Mouse (Mus musculus): Measurements from ENCODE around the gene Soat2. TPM values are rescaled to one million over a fixed set of nuclear protein-coding genes. Genes with fewer than 3 reads are reported as not detected.

The Soat2 gene
- polyA plus RNA-seq (2015; fragmentation: Nextera tagmentation; extraction: Ambion mirVana) = 0.21 TPM in 1 of 2 replicates, not detected in the other

DNA sequence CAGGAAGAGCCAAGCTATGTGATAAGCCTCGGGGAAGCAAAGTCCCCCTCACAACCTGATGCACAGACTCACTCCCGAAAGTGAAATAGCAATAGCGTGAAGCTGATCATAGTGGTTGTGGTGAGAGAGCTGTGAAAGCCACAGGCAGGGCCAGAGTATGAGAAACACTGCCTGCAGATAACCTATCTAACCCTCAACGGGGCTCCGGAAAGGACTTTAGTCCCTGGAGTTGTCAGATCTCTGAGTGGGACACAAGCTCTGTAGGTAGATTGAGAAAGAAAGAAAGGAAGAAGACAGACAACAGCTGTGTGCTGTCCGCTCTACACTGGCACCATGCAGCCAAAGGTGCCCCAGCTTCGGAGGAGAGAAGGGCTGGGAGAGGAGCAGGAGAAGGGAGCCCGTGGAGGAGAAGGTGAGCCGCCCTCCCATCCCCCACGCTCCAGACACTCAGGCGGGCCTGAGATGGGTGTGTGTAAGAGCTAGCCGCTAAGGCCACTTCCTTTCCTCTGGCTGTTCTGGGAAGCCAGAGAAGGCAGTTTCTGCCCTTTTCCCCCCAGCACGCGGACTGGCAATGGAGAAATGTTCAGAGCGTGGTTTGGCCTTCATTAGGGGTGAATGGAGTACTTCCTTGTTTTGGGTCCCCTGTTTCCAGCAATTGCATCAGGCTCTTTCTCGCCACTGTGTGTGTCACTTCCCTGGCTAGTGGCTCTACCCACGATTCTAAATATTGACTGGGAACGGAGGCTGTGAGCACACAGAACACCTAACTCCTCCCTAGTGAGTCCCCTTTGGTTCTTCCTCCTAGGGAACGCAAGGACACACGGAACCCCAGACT is at the start of gene Soat2:
Soat2 (plus strand) TSS at position 226 of the 835 bp plus-strand sequence.

GRCm38 (mm10) chr15:102136129-102136758 is 14.1 kb upstream of the Soat2 start, which contains the start of gene Spryd3:
Spryd3 (minus strand) TSS chr15:102136234.

GRCm38 (mm10) chr15:102144274-102144711 is 6.0 kb upstream of the Soat2 start, which contains the start of gene Igfbp6:
Igfbp6 (plus strand) TSS chr15:102144362.

GRCm38 (mm10) chr15:102202971-102203834 is 52.9 kb downstream of the Soat2 start, which contains the start of gene Zfp740:
Zfp740 (plus strand) TSS chr15:102203249.

DNA sequence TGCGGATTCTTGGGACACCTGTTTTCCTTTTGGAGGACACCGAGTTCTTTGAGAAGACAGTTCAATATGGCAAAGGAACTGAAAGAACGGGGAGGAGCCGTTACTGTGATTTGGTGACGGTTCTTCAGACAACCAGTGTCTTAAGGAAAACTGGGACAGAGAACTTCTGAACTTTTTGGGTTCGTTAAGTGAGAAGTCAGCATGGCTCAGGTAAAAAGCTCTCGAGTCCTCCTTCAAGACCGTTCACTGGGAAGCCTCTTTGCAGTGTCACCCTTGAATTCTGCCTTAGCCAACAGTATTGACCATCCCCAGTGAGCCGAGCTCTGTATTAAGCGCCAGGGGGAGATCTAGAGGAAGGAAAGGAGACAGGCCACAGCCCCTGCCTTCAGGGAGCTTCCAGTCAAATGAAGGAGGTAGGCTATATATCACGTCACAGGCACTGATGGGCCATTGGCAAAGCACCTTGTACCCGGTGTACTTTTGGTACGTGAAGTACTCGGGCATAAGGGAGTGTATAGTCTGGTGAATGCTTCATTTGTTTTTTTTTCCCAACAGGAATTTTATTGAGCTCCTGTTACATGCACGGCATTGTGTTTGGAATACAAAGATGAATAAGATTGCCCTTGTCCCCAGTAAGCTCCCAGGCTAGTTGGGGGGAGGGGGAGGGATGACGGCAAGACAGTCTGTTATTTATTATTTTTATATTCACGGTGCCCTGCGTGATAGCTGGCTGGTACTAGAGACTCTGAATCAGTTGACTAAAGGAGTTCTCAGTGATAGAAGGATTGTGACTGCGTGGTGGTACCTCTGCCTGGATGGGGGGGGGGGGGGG is 54.6 kb downstream of the Soat2 start, which contains the start of gene Csad:
Csad (minus strand) TSS at position 51 of the 832 bp plus-strand sequence.

Other genes with a start within 250 kb of the Soat2 start
- not detected in 2 replicates for gene Krt4, start 225.8 kb upstream of the Soat2 start, polyA plus RNA-seq (2015; fragmentation: Nextera tagmentation; extraction: Ambion mirVana)
- 0.28 and 0.32 TPM in 2 replicates for gene Krt79, start 210.2 kb upstream of the Soat2 start, polyA plus RNA-seq (2015; fragmentation: Nextera tagmentation; extraction: Ambion mirVana)
- gene Krt78, start 196.2 kb upstream of the Soat2 start, polyA plus RNA-seq (2015; fragmentation: Nextera tagmentation; extraction: Ambion mirVana) = not detected in 2 replicates
- gene Krt8, start 146.0 kb upstream of the Soat2 start, polyA plus RNA-seq (2015; fragmentation: Nextera tagmentation; extraction: Ambion mirVana) = 0.45 and 0.87 TPM in 2 replicates
- 1.4 and 1.9 TPM in 2 replicates for gene Krt18, start 122.3 kb upstream of the Soat2 start, polyA plus RNA-seq (2015; fragmentation: Nextera tagmentation; extraction: Ambion mirVana)
- 57.5 and 60.8 TPM in 2 replicates for gene Eif4b, start 76.8 kb upstream of the Soat2 start, polyA plus RNA-seq (2015; fragmentation: Nextera tagmentation; extraction: Ambion mirVana)
- 8.8 and 10.3 TPM in 2 replicates for gene Tns2, start 50.1 kb upstream of the Soat2 start, polyA plus RNA-seq (2015; fragmentation: Nextera tagmentation; extraction: Ambion mirVana)
- gene Spryd3, start 14.3 kb upstream of the Soat2 start, polyA plus RNA-seq (2015; fragmentation: Nextera tagmentation; extraction: Ambion mirVana) = 107 and 114 TPM in 2 replicates
- 21.1 and 33.5 TPM in 2 replicates for gene Igfbp6, start 6.2 kb upstream of the Soat2 start, polyA plus RNA-seq (2015; fragmentation: Nextera tagmentation; extraction: Ambion mirVana)
- gene Zfp740, start 52.7 kb downstream of the Soat2 start, polyA plus RNA-seq (2015; fragmentation: Nextera tagmentation; extraction: Ambion mirVana) = 27.4 and 27.5 TPM in 2 replicates
- 44.0 and 46.0 TPM in 2 replicates for gene Csad, start 54.2 kb downstream of the Soat2 start, polyA plus RNA-seq (2015; fragmentation: Nextera tagmentation; extraction: Ambion mirVana)
- gene Itgb7, start 81.4 kb downstream of the Soat2 start, polyA plus RNA-seq (2015; fragmentation: Nextera tagmentation; extraction: Ambion mirVana) = 1.0 and 2.9 TPM in 2 replicates
- 7.1 and 7.7 TPM in 2 replicates for gene Rarg, start 107.0 kb downstream of the Soat2 start, polyA plus RNA-seq (2015; fragmentation: Nextera tagmentation; extraction: Ambion mirVana)
- 0.06 and 0.10 TPM in 2 replicates for gene Gm9918, start 120.0 kb downstream of the Soat2 start, polyA plus RNA-seq (2015; fragmentation: Nextera tagmentation; extraction: Ambion mirVana)
- gene Mfsd5, start 128.9 kb downstream of the Soat2 start, polyA plus RNA-seq (2015; fragmentation: Nextera tagmentation; extraction: Ambion mirVana) = 67.6 and 67.7 TPM in 2 replicates
- gene Espl1, start 145.7 kb downstream of the Soat2 start, polyA plus RNA-seq (2015; fragmentation: Nextera tagmentation; extraction: Ambion mirVana) = 1.8 and 2.0 TPM in 2 replicates
- 546 and 574 TPM in 2 replicates for gene Pfdn5, start 175.6 kb downstream of the Soat2 start, polyA plus RNA-seq (2015; fragmentation: Nextera tagmentation; extraction: Ambion mirVana)
- gene Myg1, start 181.2 kb downstream of the Soat2 start, polyA plus RNA-seq (2015; fragmentation: Nextera tagmentation; extraction: Ambion mirVana) = 69.0 and 80.3 TPM in 2 replicates
- gene Aaas, start 200.2 kb downstream of the Soat2 start, polyA plus RNA-seq (2015; fragmentation: Nextera tagmentation; extraction: Ambion mirVana) = 29.8 and 30.2 TPM in 2 replicates
- 0.51 and 0.67 TPM in 2 replicates for gene Sp7, start 216.7 kb downstream of the Soat2 start, polyA plus RNA-seq (2015; fragmentation: Nextera tagmentation; extraction: Ambion mirVana)

All from neural tube, postnatal 0 days (tissue).